Mouse (Mus musculus) limb, embryonic 13.5 days (tissue): ENCODE data around the gene Prmt1. TPM values are rescaled to one million over a fixed set of nuclear protein-coding genes. Genes with fewer than 3 reads are reported as not detected.

Experiments
- microRNA-seq: library from miRNA; unstranded; fragments of <30 nt; microRNA quantifications from one replicate; pipeline ENCODE4, GENCODE M21; 2016
- polyA plus RNA-seq: library from polyadenylated mRNA; unstranded; fragments of >200 nt; fragmentation: Nextera tagmentation; extraction: Ambion mirVana; gene quantifications from 2 replicates; pipeline ENCODE4 v1.2.1, GENCODE M21; 2015

Prmt1 gene
- polyA plus RNA-seq, 1 experiment from 2014 or later, result 670 TPM

Small RNA genes lying within 50 kb of the gene (microRNA-seq; reads per million reads assigned to microRNA genes)
- 0.52 reads per million for gene Mir7054

Other genes starting within 250 kb of the Prmt1 start
- gene Vrk3, start 238.2 kb downstream of the Prmt1 start, polyA plus RNA-seq, result 35.0 and 37.2 TPM in 2 replicates
- gene Zfp473, start 235.5 kb downstream of the Prmt1 start, polyA plus RNA-seq, result 1.7 and 1.8 TPM in 2 replicates
- 97.3 and 102 TPM in 2 replicates for gene Nup62, start 170.5 kb downstream of the Prmt1 start, polyA plus RNA-seq
- gene Il4i1, start 170.2 kb downstream of the Prmt1 start, polyA plus RNA-seq, result 1.4 and 2.5 TPM in 2 replicates
- gene Atf5, start 169.9 kb downstream of the Prmt1 start, polyA plus RNA-seq, result 3.2 and 3.6 TPM in 2 replicates
- gene Akt1s1, start 137.6 kb downstream of the Prmt1 start, polyA plus RNA-seq, result 112 and 122 TPM in 2 replicates
- gene Tbc1d17, start 137.5 kb downstream of the Prmt1 start, polyA plus RNA-seq, result 86.0 and 90.5 TPM in 2 replicates
- gene Pnkp, start 129.4 kb downstream of the Prmt1 start, polyA plus RNA-seq, result 33.1 and 33.9 TPM in 2 replicates
- gene Ptov1, start 116.8 kb downstream of the Prmt1 start, polyA plus RNA-seq, result 502 and 514 TPM in 2 replicates
- 118 and 119 TPM in 2 replicates for gene Med25, start 93.9 kb downstream of the Prmt1 start, polyA plus RNA-seq
- 23.0 and 25.8 TPM in 2 replicates for gene Fuz, start 90.5 kb downstream of the Prmt1 start, polyA plus RNA-seq
- 76.1 and 81.6 TPM in 2 replicates for gene Ap2a1, start 57.1 kb downstream of the Prmt1 start, polyA plus RNA-seq
- 0.23 and 0.25 TPM in 2 replicates for gene Tsks, start 43.4 kb downstream of the Prmt1 start, polyA plus RNA-seq
- gene Cpt1c, start 11.7 kb downstream of the Prmt1 start, polyA plus RNA-seq, result 33.9 and 35.0 TPM in 2 replicates
- gene Irf3, start 11.1 kb upstream of the Prmt1 start, polyA plus RNA-seq, result 94.6 and 96.8 TPM in 2 replicates
- 77.3 and 78.4 TPM in 2 replicates for gene Bcl2l12, start 12.1 kb upstream of the Prmt1 start, polyA plus RNA-seq
- gene Scaf1, start 29.8 kb upstream of the Prmt1 start, polyA plus RNA-seq, result 38.6 and 40.7 TPM in 2 replicates
- 27.5 and 29.1 TPM in 2 replicates for gene Rras, start 31.4 kb upstream of the Prmt1 start, polyA plus RNA-seq
- 14.5 and 15.3 TPM in 2 replicates for gene Prr12, start 66.3 kb upstream of the Prmt1 start, polyA plus RNA-seq
- gene Nosip, start 75.9 kb upstream of the Prmt1 start, polyA plus RNA-seq, result 71.2 and 71.4 TPM in 2 replicates
- gene Prrg2, start 76.1 kb upstream of the Prmt1 start, polyA plus RNA-seq, result 22.3 and 24.5 TPM in 2 replicates
- 462 and 483 TPM in 2 replicates for gene Rcn3, start 105.7 kb upstream of the Prmt1 start, polyA plus RNA-seq
- gene Fcgrt, start 117.3 kb upstream of the Prmt1 start, polyA plus RNA-seq, result 44.0 and 45.4 TPM in 2 replicates
- gene Rps11, start 137.9 kb upstream of the Prmt1 start, polyA plus RNA-seq, result 1,512 and 1,535 TPM in 2 replicates
- 1,305 and 1,326 TPM in 2 replicates for gene Rpl13a, start 142.2 kb upstream of the Prmt1 start, polyA plus RNA-seq
- 0.60 and 0.75 TPM in 2 replicates for gene Gm45713, start 149.7 kb upstream of the Prmt1 start, polyA plus RNA-seq
- gene Flt3l, start 149.9 kb upstream of the Prmt1 start, polyA plus RNA-seq, result 1.0 and 1.2 TPM in 2 replicates
- 86.9 and 87.1 TPM in 2 replicates for gene Pih1d1, start 167.7 kb upstream of the Prmt1 start, polyA plus RNA-seq
- gene Aldh16a1, start 168.0 kb upstream of the Prmt1 start, polyA plus RNA-seq, result 45.1 and 46.4 TPM in 2 replicates
- gene Slc17a7, start 177.4 kb upstream of the Prmt1 start, polyA plus RNA-seq, result 0.19 and 0.23 TPM in 2 replicates
- gene Gfy, start 193.0 kb upstream of the Prmt1 start, polyA plus RNA-seq, result not detected in 2 replicates
- not detected in 2 replicates for gene Pth2, start 194.4 kb upstream of the Prmt1 start, polyA plus RNA-seq
- gene Ccdc155, start 218.3 kb upstream of the Prmt1 start, polyA plus RNA-seq, result 0.93 and 1.4 TPM in 2 replicates
- 1.3 and 1.4 TPM in 2 replicates for gene Dkkl1, start 225.6 kb upstream of the Prmt1 start, polyA plus RNA-seq
- gene Tead2, start 229.2 kb upstream of the Prmt1 start, polyA plus RNA-seq, result 259 and 263 TPM in 2 replicates